Mouse (Mus musculus) intestine, embryonic 15.5 days (tissue): ENCODE results near the gene Bcl2l1. TPM values are rescaled to one million over a fixed set of nuclear protein-coding genes. Genes with fewer than 3 reads are reported as not detected.

ENCODE experiments used
- ATAC-seq: fragments of 200-750 bp; cut with Nextera tagmentation; 2 replicates; pipeline ENCODE4 v1.8.0; 2017; ENCODE audit warnings: moderate TSS enrichment, moderate library complexity
- H3K27ac ChIP-seq: fragments of 300-500 bp; sonication (generic); 2 replicates; pipeline ENCODE4 v1.5.1; 2015; ENCODE audit warnings: mild to moderate bottlenecking, inconsistent platforms
- H3K27me3 ChIP-seq: fragments of 300-500 bp; sonication (generic); replicated peaks from 2 replicates; pipeline ENCODE4 v1.6.1; 2015; ENCODE audit warnings: inconsistent platforms
- H3K36me3 ChIP-seq: fragments of 300-500 bp; sonication (generic); 2 replicates; pipeline ENCODE4 v1.6.1; 2015; ENCODE audit warnings: inconsistent platforms
- H3K4me1 ChIP-seq: fragments of 300-500 bp; sonication (generic); replicated peaks from 2 replicates; pipeline ENCODE4 v1.6.1; 2015; ENCODE audit warnings: inconsistent platforms
- H3K4me2 ChIP-seq: fragments of 300-500 bp; sonication (generic); replicated peaks from 2 replicates; pipeline ENCODE4 v1.6.1; 2015; ENCODE audit warnings: mild to moderate bottlenecking, inconsistent platforms
- H3K4me3 ChIP-seq: fragments of 300-500 bp; sonication (generic); replicated peaks from 2 replicates; pipeline ENCODE4 v1.5.1; 2015; ENCODE audit warnings: inconsistent platforms
- H3K9ac ChIP-seq: fragments of 300-500 bp; sonication (generic); 2 replicates; pipeline ENCODE4 v1.6.1; 2015; ENCODE audit warnings: inconsistent platforms
- H3K9me3 ChIP-seq: fragments of 300-500 bp; sonication (generic); 2 replicates; pipeline ENCODE4 v1.6.1; 2016; ENCODE audit warnings: inconsistent platforms
- WGBS: fragments of 180-500 bp; shearing (Covaris S2); methylation state at CpG from one replicate; pipeline ENCODE4 v1.1.7; 2015; 5-methylcytosine and 5-hydroxymethylcytosine counted together
- polyA plus RNA-seq: library from polyadenylated mRNA; unstranded; fragments of >200 nt; fragmentation: Nextera tagmentation; extraction: Ambion mirVana; gene quantifications from 2 replicates; pipeline ENCODE4 v1.2.1, GENCODE M21; 2015

Gene Bcl2l1
- polyA plus RNA-seq, 1 experiment from 2014 or later: 64.0 TPM

DNA sequence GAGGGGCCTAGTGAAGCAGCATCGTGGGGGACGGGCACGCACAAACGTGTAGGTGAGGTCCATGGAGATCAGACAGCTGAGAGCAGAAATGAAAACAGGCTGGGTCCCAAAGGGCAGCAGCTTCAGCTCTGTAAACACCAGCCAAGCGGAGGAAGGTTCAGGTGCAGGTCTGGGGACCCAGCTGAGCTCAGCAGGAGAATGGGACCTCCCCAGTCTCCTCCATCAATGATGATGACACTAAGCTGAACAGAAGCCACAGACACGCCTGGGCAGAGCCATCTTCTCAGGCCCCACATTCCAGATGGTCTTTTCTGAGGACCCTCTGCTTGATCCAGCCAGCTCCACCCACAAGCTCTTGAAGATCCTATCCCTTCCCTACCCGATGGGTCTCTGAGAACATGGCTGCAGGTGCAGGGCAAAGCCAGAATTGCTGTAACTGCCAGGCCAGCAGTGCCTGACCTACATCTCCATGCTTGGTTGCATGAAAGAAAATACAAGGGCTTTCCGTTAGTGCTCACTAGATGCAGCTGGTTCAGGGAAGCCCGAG lies 37.2 kb downstream of the Bcl2l1 start:
- H3K9ac ChIP-seq: no peak overlapping the region
- 77% methylated on average over 9 of the region's 9 CpGs for WGBS

DNA sequence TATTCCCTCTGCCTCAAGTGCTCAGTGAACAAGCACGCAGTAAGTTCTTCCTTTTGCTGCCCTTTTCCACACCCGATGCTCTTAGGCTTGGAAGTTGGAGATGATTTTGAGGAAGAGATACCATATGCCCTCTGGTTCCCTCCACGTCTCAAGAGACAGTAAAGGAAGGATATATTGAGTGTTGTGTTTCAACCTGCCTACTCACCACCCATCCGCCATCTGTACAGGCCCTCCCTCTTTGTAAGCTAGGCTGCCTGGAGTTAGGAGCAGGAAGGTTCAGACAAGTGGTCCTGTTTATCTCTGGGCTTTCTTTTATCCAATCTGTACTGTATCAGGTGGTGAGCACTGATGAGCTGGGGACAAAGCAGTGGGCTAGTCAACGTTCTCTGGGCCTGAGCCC lies 38.1 kb downstream of the Bcl2l1 start:
- H3K36me3 ChIP-seq: no peaks in the 10 kb centered on the region
- H3K9ac ChIP-seq: no peak overlapping the region
- no peak for ATAC-seq
- 76% methylated on average over 5 of the region's 5 CpGs for WGBS
- H3K27me3 ChIP-seq: no peaks in the 10 kb centered on the region
- no peak overlapping the region for H3K27ac ChIP-seq
- H3K4me2 ChIP-seq: no peak overlapping the region
- no peaks in the 10 kb centered on the region for H3K9me3 ChIP-seq
- no peak overlapping the region for H3K4me3 ChIP-seq
- peaks cover 18% of the 10 kb centered on the region for H3K4me1 ChIP-seq

More for the DNA sequence above, 37.2 kb downstream of the Bcl2l1 start:
- no peak for ATAC-seq
- Histone ChIP-seq H3K9me3 (no peaks in the 10 kb centered on the region), H3K4me2 (no peak overlapping the region), H3K4me1 (peaks cover 11% of the 10 kb centered on the region), H3K27ac (no peak overlapping the region), H3K4me3 (no peak overlapping the region), H3K27me3 (no peaks in the 10 kb centered on the region), H3K36me3 (no peaks in the 10 kb centered on the region)

- no peak overlapping the region for H3K27ac ChIP-seq
- no peaks in the 10 kb centered on the region for H3K9me3 ChIP-seq
- no peak overlapping the region for H3K4me3 ChIP-seq
- H3K4me1 ChIP-seq: peaks cover 18% of the 10 kb centered on the region
- no peaks in the 10 kb centered on the region for H3K36me3 ChIP-seq
- H3K27me3 ChIP-seq: no peaks in the 10 kb centered on the region
- no peak overlapping the region for H3K9ac ChIP-seq
- H3K4me2 ChIP-seq: no peak overlapping the region
- WGBS: 35% methylated on average over 2 of the region's 2 CpGs
- no peak for ATAC-seq
These were observed 39.1 kb downstream of the Bcl2l1 start for GRCm38 (mm10) chr2:152792461-152792860.

DNA sequence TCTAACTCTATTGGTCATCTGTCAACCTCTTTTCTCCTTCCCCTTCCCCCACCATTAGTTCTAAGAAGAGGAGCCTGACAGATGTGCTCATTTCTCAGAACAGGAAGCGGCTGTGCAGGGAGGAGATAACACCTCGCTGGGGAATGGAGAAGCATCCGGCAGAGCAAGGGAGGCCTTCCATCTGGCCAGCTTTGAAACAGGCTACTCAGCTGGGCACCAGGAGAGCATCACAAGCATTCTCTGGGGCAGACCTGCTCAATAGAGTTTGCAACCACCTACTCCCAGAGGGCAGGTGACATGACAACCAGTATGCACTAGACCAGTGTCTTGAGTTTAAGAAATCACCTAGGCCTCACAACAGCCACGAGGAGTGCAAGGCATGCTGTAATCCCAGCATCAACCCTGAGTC lies 41.9 kb downstream of the Bcl2l1 start:
- no peak overlapping the region for H3K4me2 ChIP-seq
- peak overlapping the region; percentile 49 for H3K27ac ChIP-seq
- no peaks in the 10 kb centered on the region for H3K27me3 ChIP-seq
- ATAC-seq: peak; percentile 74
- peaks cover 31% of the 10 kb centered on the region for H3K4me1 ChIP-seq
- WGBS: 27% methylated on average over 4 of the region's 4 CpGs
- H3K9ac ChIP-seq: no peak overlapping the region
- no peaks in the 10 kb centered on the region for H3K36me3 ChIP-seq
- H3K4me3 ChIP-seq: no peak overlapping the region
- H3K9me3 ChIP-seq: no peaks in the 10 kb centered on the region

- WGBS: 59% methylated on average over 6 of the region's 6 CpGs
- peak; percentile 77 for ATAC-seq
- Histone ChIP-seq H3K4me2 (0 out of 2 replicates have a peak overlapping the region, but pooled peaks have one; percentile 2), H3K4me3 (no peak overlapping the region), H3K27me3 (no peaks in the 10 kb centered on the region), H3K36me3 (no peaks in the 10 kb centered on the region), H3K9me3 (no peaks in the 10 kb centered on the region), H3K4me1 (peaks cover 31% of the 10 kb centered on the region), H3K9ac (no peak overlapping the region), H3K27ac (peak overlapping the region; percentile 39)
These were observed 42.6 kb downstream of the Bcl2l1 start for GRCm38 (mm10) chr2:152788892-152789421.

DNA sequence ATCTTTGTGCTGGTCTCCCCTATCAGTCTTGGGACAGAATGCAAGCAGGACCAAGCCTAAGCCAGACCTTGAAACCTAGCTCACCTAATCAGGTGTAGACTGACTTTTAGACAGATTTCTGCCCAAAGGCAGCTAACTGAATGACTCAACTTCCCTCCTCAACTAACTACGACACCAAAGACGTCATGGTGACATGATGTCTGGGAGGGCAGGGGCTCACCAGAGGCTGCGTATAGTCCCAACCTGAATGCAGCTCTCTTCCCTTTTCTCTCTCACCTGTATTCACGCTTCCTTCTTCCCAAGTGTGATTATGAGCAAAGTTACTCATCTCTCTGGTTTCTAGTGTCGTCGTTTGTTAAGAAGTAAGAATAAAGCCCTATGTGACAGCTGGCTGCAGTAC lies 44.0 kb downstream of the Bcl2l1 start:
- no peak overlapping the region for H3K4me2 ChIP-seq
- no peaks in the 10 kb centered on the region for H3K9me3 ChIP-seq
- peaks cover 27% of the 10 kb centered on the region for H3K4me1 ChIP-seq
- no peaks in the 10 kb centered on the region for H3K36me3 ChIP-seq
- H3K27me3 ChIP-seq: no peaks in the 10 kb centered on the region
- no peak for ATAC-seq
- H3K9ac ChIP-seq: no peak overlapping the region
- 89% methylated on average over 6 of the region's 6 CpGs for WGBS
- no peak overlapping the region for H3K4me3 ChIP-seq
- H3K27ac ChIP-seq: no peak overlapping the region

- no peak overlapping the region for H3K4me3 ChIP-seq
- H3K4me1 ChIP-seq: peaks cover 26% of the 10 kb centered on the region
- H3K36me3 ChIP-seq: no peaks in the 10 kb centered on the region
- ATAC-seq: no peak
- no peak overlapping the region for H3K27ac ChIP-seq
- H3K9me3 ChIP-seq: no peaks in the 10 kb centered on the region
- no peak overlapping the region for H3K4me2 ChIP-seq
- H3K27me3 ChIP-seq: no peaks in the 10 kb centered on the region
- WGBS: 86% methylated on average over 2 of the region's 2 CpGs
- no peak overlapping the region for H3K9ac ChIP-seq
These were observed 44.4 kb downstream of the Bcl2l1 start for GRCm38 (mm10) chr2:152787136-152787535.

DNA sequence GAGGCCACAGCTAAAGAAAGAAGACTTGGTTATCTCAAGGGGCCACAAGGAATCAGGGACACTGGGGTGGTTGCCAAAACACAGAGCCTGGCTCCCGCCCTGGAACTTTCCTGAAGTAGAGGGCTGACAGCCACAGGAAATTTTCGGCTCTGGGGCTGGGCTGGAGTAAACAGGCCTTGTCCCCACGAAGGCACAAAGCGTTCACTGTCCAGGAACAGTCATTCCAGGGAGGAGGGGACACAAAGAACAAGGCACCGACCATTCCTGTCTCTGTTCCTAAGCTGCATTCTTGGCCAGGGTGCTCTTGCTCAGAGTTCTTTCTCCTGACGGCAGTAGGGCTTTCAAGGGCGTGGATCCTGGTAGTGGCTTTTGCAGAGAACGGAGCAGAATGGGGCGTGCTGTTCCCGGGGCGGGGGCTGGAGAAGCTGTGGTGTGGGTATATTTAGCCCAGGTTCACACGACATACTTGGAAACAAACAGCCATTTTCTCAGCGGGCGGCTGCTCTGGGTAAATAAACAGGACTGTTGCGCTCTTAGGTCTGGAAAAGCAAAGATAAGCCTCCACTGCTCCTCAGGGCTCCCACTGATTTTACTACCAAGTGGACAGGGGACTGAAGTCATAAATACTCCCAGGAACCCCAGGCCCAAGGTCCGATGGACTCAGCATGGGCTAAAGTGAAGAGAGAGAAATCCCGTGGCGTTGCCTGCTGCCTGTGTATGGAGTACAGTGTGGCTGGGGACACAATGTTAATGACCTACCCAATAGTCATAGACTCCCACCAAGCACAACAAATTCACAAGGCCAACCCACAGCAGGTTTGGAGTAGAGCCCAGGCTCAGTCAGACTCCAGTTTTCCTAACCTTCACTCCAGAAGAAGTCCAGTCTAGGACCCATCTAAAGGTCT lies 45.8 kb downstream of the Bcl2l1 start:
- Histone ChIP-seq H3K27me3 (no peaks in the 10 kb centered on the region), H3K4me2 (peak overlapping the region; percentile 9), H3K36me3 (peaks cover 3% of the 10 kb centered on the region; the same call in 1 of the 2 replicates), H3K4me1 (peaks cover 34% of the 10 kb centered on the region), H3K4me3 (no peak overlapping the region), H3K27ac (peak overlapping the region; percentile 73), H3K9me3 (no peaks in the 10 kb centered on the region), H3K9ac (no peak overlapping the region)
- peak; percentile 18 for ATAC-seq
- 22% methylated on average over 18 of the region's 18 CpGs for WGBS

DNA sequence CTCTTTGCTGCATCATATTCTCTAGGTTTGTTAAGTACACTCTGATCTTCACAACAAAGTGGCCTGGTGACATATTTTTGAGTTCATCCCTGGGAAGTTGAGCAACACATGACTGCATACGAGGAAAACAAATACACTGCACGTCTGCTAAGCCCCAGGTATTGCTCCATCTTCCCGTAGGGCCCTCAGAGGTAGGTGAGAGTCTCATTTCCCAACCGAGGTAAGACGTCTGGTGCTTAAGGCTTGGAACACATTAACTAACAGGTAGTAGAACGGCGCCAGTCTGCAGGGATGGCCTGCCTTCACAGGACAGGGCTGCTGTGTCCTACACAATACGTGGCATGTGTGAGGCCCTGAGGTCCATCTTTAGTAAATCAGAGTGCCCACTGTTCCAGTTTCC lies 46.9 kb downstream of the Bcl2l1 start:
- WGBS: 91% methylated on average over 8 of the region's 8 CpGs
- Histone ChIP-seq H3K9ac (no peak overlapping the region), H3K27ac (no peak overlapping the region)

DNA sequence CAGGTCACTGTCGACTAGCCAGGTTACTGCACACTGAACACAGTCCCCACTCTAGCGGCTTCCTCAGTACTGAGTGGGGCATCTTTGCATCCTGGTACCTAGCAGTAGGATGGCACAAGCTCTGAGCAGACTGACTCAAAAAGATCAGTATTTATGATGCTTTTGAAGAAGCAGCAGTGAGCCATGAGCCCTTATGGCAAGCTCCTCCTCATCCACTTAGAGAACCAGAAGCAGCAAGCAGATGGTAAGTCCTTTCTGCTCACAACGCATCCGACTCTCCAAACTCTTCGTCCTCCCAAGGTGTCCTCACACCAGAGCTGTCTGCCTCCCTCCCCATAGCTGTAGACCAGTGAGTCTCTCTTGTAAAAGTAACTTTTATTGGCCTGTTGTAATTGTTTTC lies 48.3 kb downstream of the Bcl2l1 start:
- H3K27me3 ChIP-seq: no peaks in the 10 kb centered on the region
- WGBS: 92% methylated on average over 5 of the region's 5 CpGs

More for the DNA sequence above, 46.9 kb downstream of the Bcl2l1 start:
- no peaks in the 10 kb centered on the region for H3K9me3 ChIP-seq
- ATAC-seq: no peak
- no peak overlapping the region for H3K4me2 ChIP-seq
- no peak overlapping the region for H3K4me3 ChIP-seq
- H3K27me3 ChIP-seq: no peaks in the 10 kb centered on the region
- H3K4me1 ChIP-seq: peaks cover 30% of the 10 kb centered on the region
- H3K36me3 ChIP-seq: peaks cover 8% of the 10 kb centered on the region; the same call in 1 of the 2 replicates

GRCm38 (mm10) chr2:152782656-152783055 lies 48.9 kb downstream of the Bcl2l1 start:
- Histone ChIP-seq H3K4me1 (peaks cover 20% of the 10 kb centered on the region), H3K4me3 (no peak overlapping the region), H3K9ac (no peak overlapping the region), H3K9me3 (no peaks in the 10 kb centered on the region), H3K27ac (no peak overlapping the region), H3K27me3 (no peaks in the 10 kb centered on the region), H3K36me3 (peaks cover 8% of the 10 kb centered on the region; the same call in 1 of the 2 replicates), H3K4me2 (no peak overlapping the region)
- no peak for ATAC-seq
- WGBS: 73% methylated on average over 5 of the region's 5 CpGs

More for the DNA sequence above, 48.3 kb downstream of the Bcl2l1 start:
- no peak for ATAC-seq
- Histone ChIP-seq H3K36me3 (peaks cover 8% of the 10 kb centered on the region; the same call in 1 of the 2 replicates), H3K27ac (no peak overlapping the region), H3K4me1 (peaks cover 20% of the 10 kb centered on the region), H3K9ac (no peak overlapping the region), H3K4me3 (no peak overlapping the region), H3K4me2 (no peak overlapping the region), H3K9me3 (no peaks in the 10 kb centered on the region)

GRCm38 (mm10) chr2:152781031-152781711 lies 50.4 kb downstream of the Bcl2l1 start:
- Histone ChIP-seq H3K4me1 (peaks cover 20% of the 10 kb centered on the region), H3K9me3 (no peaks in the 10 kb centered on the region), H3K27me3 (no peaks in the 10 kb centered on the region), H3K4me3 (no peak overlapping the region), H3K9ac (no peak overlapping the region), H3K4me2 (no peak overlapping the region), H3K36me3 (peaks cover 8% of the 10 kb centered on the region; the same call in 1 of the 2 replicates), H3K27ac (no peak overlapping the region)
- WGBS: 77% methylated on average over 3 of the region's 3 CpGs
- peak; percentile 63 for ATAC-seq
